Mouse (Mus musculus): ENCODE measurements at regions not wholly inside any gene's neighbourhood (a gene's known extent, or its start where the extent isn't known, plus 50 kb on each side); places are given as distances from the start of the nearest gene placed in this dataset.

DNA sequence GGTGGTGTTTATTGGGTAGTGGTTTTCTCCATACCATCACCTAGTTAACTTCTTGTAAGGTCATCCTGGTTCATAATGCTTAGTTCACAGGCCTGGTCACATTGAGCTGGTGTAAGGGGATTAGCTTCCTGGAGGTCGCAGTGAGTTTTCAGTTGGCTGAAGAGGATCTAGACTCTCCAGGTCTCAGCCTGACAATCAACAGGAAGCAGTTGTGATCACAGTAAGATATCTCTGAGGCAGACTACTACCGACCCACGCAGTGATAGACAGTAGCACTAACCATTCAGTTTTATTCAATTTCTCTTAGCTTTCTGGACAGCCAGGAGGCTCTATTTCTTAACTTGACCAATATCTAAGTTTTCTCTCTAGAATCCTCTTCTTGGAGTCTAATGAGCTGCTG is 108.5 kb upstream of the Prdm1 start:
- DNase-seq, result no peak

DNA sequence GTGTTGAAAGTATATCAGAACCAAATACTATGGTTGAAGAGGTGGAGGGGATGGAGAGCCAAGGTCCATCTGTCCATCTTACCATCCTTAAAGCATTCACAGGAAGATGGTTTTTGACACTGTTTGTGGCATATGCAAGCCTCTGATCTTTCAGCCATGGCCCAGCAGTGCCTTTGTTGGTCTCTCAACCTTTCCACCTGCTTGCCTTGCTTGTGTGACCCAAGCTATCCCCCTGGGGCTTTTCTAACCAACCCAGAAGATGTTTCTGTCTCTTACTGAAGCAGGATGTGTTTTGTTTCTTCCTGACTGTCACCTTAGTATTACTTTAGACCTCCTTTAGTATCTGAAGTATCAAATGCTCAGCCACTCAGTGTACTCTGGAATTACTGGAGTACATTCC is 107.8 kb upstream of the Prdm1 start:
- DNase-seq, result no peak

DNA sequence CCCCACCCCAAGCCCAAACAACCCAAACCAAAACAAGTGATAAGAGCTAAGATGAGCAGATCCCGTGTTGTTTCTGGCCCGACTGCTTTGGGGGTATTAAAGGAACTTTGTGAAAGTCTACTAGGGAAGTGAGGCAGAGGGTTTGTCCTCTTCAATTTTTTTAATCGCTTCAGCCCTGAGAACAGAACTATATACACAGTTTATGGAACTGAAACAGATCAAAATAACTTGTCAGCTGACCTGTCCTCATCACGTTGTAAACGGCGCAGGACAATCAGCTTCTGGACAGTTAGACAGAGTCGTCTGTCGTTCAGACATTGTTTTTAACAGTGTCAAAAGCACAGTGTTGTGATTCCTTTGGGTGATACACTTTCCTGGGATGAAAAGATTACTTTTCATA is 103.3 kb upstream of the Prdm1 start:
- no peak for DNase-seq

DNA sequence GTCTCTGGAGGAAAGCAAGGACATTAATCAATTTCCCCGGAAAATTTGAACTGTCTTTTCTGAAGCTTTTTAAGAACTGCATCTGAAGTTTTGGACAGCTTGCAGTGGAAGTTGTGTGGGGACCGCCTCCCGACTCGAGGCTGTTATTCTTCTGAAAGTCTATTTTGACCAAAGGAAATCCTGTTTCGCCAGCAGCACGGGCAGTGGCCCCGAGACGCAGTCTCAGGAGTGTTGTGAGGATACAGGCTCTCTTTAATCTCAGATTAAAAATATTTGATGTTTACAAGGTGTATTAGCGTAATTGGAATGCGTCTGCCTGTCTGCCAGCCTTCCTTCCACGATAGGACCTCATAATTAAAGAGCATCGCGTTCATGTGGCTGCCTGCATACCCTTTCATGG is 102.2 kb upstream of the Prdm1 start:
- no peak for DNase-seq

DNA sequence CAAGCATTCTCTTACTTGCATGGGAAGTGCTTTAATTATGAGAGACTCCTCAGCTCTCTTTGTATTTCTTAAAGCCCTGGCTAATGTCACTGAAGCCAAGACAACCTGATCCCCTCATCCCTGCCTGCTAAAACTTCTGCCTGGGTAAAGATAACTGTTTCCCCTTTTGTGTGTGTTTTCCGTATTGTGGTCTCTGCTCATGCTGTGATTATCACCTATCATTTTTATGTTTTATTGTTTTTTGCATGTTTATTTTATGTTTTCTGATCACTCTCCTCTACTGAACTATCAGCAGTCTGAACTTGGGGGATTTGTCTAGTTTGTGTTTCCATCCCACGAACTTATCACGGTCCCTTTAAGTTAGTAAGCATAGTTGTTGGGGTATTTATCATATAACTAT is 100.1 kb upstream of the Prdm1 start:
- DNase-seq, result no peak

DNA sequence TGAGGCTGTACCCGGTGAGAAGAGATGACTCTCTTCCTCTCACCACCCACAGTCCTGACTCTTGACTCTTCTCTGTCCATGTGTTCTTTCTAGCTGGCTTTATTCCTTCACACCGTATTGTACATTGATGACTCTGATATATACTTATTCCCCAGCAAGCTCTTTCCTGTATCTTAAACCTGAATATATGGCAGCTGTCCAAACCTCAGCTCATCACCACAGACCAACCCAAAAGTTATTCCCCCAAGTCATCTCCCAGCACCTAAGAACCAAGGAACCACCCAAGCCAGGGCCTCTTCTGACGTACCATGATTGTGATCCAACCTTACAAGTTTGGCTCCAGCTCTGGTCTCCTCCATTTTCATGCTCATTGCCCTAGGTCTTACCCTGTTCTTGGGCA is 99.1 kb upstream of the Prdm1 start:
- DNase-seq, result no peak

DNA sequence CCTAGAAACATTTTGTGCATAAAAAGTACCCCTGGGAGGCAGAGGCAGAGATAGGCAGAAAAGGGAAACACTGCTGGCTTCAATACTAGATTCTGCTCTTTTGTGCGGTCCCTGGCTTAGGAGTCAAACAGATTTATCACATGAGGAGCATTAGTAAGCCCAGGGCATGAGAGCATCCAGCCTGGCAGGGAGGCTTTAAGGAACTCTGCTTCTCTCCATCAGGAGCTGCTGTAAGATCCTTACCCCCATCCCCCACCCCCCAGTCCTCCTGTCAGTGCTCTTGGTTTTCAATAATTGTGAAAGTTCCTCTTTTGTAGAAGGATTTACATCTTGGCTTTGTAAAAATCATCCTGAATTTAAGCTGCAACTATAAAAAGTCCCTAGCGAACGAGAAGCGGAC is 97.2 kb upstream of the Prdm1 start:
- no peak for DNase-seq

DNA sequence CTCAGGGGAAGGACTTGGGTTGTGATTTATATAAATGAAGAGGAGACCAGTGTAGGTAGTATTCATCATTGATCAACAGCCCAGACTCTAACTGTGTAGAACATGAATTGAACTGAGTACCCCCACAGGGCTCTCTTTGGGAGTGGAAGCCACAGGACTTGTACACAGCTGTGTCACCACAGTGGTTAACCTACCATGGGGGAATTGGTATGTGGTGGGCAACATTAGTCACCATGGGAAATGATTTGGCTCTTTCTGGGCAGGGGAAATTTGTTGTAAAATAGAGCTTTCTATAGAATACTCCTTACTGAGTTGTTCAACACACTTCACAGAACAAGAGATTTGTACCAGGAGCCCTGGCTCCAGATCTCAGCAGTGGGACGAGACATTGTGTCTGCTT is 87.3 kb upstream of the Prdm1 start:
- DNase-seq, result no peak

DNA sequence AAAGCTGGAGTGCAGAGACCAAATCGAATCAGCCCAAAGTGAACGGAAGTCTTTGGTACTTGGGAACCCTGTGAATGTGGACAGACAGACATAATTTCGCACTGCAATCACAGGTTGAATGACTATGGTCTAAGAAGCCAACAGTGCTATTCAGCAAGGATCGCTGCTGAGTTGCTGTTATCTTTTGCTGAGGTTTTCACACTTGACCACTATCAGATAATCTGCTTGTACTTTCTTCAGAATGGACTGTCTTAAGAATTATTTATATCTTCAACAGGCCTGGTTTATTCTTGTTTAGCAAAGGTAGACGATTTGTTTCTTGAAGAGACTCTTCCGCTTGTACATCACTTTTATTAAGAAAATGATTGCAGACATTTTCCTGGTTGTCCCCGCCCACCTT is 84.3 kb upstream of the Prdm1 start:
- no peak for DNase-seq

DNA sequence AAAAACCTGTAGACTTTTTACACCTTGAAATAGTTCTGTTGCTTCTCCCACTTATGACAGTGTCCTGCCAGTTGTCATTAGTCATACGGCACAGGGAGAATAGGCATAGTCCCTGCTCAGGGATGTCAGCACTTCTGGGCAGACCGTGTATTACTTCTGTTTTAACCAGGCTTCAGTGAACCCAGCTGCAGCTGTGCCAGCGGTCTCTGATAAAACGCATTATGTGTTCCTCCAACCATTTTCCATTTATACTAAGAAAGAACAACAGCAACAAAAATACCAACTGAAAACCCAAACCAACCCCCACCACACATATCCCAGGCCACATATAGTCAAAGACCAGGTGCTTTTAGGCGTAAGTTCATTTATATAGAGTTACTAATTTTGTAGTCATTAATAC is 83.1 kb upstream of the Prdm1 start:
- DNase-seq, result no peak

DNA sequence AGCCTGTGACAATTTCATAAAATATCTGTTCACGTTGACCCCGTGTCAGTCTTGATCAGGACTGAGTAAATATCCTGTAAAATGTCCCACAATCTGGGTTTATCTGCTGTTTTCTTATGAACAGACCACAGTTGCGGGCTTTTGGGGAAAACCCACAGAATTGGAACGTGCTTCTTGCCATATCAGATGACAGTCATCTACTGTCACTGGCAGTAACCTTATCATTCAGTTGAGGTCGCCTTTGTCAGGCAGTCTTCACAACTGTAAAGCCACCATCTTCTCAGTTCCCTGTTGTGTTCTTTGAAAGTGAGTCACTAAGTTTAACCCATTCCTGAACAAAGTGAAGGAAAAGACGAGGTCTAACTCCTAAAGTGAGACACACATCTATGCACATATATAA is 80.9 kb upstream of the Prdm1 start:
- no peak for DNase-seq

DNA sequence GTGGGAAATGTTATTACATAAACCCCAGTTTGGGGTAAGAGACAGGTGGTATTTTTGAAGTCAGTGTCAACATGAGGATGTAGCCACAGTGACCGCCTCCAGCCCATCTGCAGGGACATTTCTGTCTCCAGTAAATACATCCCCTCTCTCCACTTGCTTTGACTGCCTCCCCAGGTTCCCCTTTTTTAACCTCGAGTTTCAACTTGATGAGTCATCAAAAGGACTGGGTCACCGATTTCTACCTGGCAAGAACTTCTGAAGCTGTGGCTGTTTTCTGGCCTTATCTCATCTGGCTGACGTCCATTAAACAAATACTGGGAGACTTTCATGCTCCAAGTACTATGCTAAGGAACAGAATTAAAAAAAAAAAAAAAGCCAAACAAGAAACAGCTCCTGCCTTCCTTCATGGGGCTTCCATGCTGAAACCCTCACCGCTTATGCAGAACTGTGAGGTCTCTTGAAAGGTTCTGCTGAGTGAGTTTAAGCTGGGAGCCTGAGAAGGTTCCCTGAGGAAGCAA is 79.1 kb upstream of the Prdm1 start:
- DNase-seq, result no peak

DNA sequence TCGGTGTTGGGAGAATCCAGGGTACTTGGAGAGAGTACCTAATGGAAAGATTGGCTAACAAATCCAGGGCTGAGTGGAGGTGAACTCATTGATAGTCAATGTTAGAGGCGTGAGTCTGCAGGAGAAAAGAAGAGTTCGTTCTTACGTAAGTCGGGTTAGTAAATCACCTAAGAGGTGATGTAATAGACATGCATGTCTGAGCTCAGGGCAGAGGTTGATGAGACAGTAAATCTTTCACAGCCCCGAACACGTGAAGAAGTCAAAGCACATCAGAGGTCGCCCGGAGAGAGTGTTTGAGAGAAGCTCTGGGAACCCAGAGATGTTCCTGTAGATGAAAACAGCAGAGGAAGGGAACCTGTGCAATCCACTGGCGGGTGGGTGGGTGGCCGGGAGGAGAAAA is 76.2 kb upstream of the Prdm1 start:
- no peak for DNase-seq

DNA sequence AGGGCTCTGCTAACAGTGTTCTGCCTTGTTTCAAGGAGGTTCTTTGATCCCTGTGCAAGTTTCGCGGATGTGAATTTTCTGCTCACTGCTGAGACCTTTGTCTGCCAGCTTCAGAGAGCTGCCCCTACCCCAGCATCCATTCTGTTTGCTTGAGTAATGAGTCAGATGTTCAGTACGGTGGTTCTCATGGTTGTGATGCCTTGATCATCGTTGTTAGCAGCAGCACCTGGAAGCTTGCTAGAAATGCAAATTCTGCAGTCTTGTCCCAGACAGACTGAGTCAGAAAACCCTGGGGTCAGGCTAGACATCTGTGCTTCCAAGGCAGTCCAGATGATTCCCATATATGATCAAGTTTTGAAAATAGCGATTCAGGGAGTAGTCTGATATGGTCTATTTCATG is 75.2 kb upstream of the Prdm1 start:
- no peak for DNase-seq

DNA sequence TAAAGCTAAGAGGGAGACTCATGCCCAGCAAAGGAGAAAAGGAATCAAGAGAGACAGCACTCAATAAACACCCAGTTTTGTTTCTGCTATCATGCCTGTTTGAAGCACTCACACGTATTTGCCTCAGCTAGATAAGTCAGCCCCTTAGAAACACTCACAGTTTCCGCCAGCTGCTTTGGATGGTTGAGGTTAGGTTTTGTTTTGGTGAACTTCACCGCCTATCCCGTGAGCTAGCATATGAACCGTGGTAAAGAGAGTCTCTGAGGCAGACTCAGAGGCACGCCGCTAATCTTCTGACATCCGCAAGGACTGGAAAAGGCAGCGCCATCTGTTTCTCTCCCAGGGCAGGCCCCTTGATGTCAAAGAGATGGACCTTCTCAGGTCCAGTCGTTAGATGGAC is 73.2 kb upstream of the Prdm1 start:
- DNase-seq, result no peak

DNA sequence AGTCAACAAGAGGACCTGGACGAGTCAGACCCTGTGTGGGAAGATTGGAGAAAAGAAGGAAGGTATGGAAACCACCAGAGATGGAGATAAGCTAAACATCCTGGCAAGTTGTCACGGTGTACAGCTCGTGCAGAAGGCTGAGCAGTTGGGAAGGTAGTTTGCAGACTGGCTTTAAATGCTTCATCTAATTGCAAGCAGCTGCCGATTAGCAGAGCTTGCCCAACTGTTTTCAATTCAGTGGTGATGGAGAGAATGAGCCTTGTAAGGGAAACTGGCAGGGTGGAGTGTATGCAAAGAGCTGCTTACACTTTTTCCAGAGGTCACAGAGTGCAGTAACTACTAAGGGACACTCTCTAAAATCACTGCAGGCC is 71.6 kb upstream of the Prdm1 start:
- no peak for DNase-seq

DNA sequence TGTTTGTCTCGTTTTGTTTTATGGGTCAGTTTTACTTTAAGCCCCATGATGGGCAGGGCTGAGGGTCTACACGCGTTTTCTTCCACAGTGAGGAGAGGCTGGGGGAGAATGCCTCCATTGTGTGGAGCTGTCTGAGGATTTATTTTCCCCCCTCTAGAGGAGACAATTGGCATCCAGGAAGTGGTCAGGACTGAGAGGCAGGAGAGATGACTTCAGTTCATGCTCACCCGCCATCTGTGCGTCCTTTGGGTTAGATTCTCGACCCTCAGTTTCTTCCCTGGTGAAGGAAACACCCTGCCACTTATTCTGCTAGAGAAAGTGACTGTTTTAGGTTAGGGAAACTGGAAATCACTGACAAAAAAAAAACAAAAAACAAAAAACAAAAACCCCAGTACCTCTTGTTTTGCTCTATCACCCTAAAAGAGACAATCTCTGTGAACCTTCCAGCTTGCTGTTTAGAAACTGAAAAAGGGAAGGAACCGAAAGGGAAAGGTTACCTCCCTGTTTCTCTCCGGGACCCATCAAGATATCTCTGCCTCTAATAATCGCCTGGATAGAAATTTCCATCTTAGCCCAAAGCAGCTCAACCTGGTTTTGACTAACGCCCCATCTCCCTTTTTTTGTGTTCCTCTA is 71.1 kb upstream of the Prdm1 start:
- DNase-seq, result no peak

DNA sequence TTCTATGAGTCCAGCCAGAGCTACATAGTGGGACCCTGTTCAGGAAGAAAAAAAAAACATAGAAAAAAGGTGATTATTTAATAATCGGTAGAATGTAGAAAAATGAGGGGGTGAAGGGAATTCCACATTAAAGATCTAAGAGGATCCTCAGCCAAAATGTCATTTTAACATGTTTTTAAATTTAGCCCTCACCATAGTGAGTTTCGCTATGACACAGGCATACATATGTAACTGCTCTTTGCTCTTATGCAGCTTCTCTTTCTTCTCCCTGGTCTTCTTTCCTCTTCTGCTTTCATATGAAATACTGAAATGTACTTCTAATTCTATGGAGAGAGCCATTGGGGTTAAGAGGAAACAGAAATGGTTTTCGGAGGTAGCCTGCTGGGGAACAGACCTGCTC is 70.3 kb upstream of the Prdm1 start:
- no peak for DNase-seq

DNA sequence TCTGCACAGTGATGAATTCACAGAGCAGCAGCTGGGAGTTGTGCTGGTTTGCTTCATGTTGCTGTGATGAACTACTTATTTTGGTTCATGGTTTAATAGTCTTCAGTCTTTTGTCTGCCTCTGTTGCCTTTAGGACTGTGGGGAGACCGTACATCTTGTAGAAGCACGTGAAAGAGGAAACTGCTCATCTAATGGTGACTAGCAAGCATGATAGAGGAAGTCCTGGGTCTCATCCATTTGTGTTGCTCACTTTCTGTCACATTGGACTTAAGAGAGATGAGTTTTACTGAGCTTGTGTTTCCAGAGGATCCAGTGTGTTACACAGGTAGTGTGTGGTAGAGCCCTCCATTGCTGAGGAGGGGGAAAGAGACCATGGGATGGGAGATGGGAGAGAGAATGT is 67.6 kb upstream of the Prdm1 start:
- DNase-seq, result no peak

DNA sequence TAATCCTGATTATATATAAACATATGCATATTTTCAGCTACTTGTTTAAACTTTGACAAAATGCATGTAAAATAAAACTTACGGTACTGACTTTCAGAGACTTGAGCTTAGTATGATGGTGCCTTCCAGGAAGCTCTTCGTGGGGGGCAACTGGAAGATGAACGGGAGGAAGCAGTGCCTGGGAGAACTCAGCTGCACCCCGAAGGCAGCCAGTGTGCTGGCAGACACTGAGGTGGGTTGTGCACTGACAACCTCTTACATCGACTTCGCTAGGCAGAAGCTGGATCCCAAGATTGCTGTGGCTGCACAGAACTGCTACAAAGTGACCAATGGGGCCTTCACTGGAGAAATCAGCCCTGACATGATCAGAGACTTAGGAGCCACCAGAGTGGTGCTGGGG is 61.5 kb upstream of the Prdm1 start:
- DNase-seq, result no peak

DNA sequence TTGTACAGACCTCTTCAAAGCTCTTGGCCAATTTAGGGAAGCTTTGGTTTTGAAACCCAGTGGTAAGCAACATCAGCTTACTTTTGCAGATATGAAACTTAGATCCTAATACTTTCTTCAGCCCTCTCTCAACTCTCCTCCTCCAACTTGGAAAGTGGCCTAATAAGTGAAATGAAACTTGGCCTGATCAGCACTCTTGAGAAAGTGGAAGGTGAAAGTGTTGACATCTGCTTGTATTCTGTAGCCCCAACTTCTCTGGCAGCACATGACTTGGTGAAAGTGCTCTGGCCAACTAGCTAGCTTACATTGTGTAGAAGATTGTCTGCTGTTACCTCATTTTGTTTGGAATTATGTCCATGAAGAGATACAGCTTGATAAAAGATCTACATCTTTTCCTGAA is 61.1 kb upstream of the Prdm1 start:
- no peak for DNase-seq

DNA sequence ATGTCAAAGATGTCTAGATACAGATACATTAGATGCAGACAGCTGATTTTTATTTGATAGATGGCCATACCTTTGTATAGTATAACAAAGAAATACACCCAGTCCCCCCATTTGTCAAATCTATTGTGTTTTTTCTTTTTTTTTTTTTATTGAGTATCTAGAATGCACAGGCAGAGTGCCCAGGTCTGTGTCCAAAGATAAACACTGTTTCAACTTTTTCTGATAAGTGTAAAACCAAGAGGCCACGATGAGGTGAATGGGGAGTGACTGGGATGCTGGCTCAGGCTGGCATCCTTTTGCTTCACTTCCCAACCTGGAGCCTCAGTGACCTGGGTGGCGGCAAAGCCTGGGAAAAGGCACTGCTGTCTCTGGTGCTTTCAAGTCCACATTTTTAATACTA is 54.4 kb upstream of the Prdm1 start:
- no peak for DNase-seq

Data from thymus, postnatal 25 days (tissue).